Mouse (Mus musculus) kidney, embryonic 14.5 days (tissue): ENCODE data around the gene Coro1b. TPM values are rescaled to one million over a fixed set of nuclear protein-coding genes. Genes with fewer than 3 reads are reported as not detected.
"Not testable (repeated sequence)": the region's sequence is repeated elsewhere in the genome, so short reads cannot be mapped to it uniquely, and the experiment has no call there.

Source experiments
- ATAC-seq: fragments of 200-750 bp; cut with Nextera tagmentation; 2 replicates; pipeline ENCODE4 v1.8.0; 2017; ENCODE audit warnings: moderate number of reproducible peaks, mild to moderate bottlenecking, moderate TSS enrichment, moderate library complexity; ENCODE audit not compliant: low FRiP score, low TSS enrichment
- H3K27ac ChIP-seq: fragments of 300-500 bp; sonication (generic); 2 replicates; pipeline ENCODE4 v1.5.1; 2014; ENCODE audit warnings: low read depth, mild to moderate bottlenecking, low read length, moderate library complexity, mixed read lengths
- H3K27me3 ChIP-seq: fragments of 300-500 bp; sonication (generic); 2 replicates; pipeline ENCODE4 v1.6.1; 2014; ENCODE audit warnings: mild to moderate bottlenecking, low read length; ENCODE audit not compliant: control insufficient read depth, insufficient read depth
- H3K36me3 ChIP-seq: fragments of 300-500 bp; sonication (generic); 2 replicates; pipeline ENCODE4 v1.6.1; 2014; ENCODE audit warnings: low read length, mixed read lengths; ENCODE audit not compliant: control insufficient read depth, insufficient read depth
- H3K4me1 ChIP-seq: fragments of 300-500 bp; sonication (generic); 2 replicates; pipeline ENCODE4 v1.6.1; 2014; ENCODE audit warnings: low read length, mixed read lengths; ENCODE audit not compliant: control insufficient read depth, insufficient read depth
- H3K4me2 ChIP-seq: fragments of 300-500 bp; sonication (generic); replicated peaks from 2 replicates; pipeline ENCODE4 v1.6.1; 2014; ENCODE audit warnings: low read depth, mild to moderate bottlenecking, low read length
- H3K4me3 ChIP-seq: fragments of 300-500 bp; sonication (generic); 2 replicates; pipeline ENCODE4 v1.5.1; 2014; ENCODE audit warnings: mild to moderate bottlenecking, low read length
- H3K9ac ChIP-seq: fragments of 300-500 bp; sonication (generic); 2 replicates; pipeline ENCODE4 v1.6.1; 2014; ENCODE audit warnings: low read depth, mild to moderate bottlenecking, low read length, moderate library complexity
- H3K9me3 ChIP-seq: fragments of 300-500 bp; sonication (generic); 2 replicates; pipeline ENCODE4 v1.6.1; 2016; ENCODE audit warnings: low read length; ENCODE audit not compliant: control insufficient read depth
- WGBS: fragments of 180-500 bp; shearing (Covaris S2); extraction: QIAGEN DNeasy Blood & Tissue Kit; methylation state at CpG from one replicate; pipeline ENCODE4 v1.1.7; 2014; 5-methylcytosine and 5-hydroxymethylcytosine counted together
- polyA plus RNA-seq: library from polyadenylated mRNA; unstranded; fragments of >200 nt; fragmentation: Nextera tagmentation; extraction: Ambion mirVana; gene quantifications from 2 replicates; pipeline ENCODE4 v1.2.1, GENCODE M21; 2014

Gene Coro1b
- polyA plus RNA-seq, 1 experiment from 2014 or later = 156 TPM

DNA sequence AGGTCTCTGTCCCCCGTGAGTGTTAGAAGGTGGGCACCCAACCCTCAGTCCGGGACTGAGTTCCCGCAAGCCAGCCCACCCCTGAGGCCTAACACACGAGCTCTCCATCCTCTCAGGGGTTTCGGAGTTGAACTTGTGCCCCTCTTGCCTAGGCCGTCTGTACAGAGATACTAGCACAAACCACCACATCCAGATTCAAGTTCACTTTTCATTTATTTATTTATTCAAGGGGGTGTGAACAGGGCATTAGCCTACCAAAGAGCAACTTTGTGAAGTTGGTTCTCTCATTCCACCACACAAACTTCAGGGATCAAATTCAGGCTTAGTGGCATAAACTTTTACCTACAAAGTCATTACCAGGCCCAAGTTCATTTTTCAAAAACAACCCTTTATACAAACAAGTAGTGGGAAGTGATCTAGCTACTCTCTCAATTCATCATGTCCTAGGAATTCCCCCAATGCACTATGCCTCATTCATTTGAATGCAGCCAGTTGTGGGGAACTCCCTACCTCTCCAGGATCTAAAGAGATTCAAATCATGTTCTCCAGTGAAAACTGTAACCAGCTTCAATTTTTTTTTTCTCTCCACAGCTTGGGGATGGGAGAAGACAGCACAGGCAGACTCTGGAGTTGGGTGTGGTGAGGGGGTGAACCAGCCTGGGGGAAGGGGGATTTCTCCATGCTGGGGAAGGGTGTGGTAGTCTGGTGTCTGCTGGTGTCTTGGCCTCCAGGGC, 13.0 kb upstream of the Coro1b start:
- not testable (repeated sequence) for H3K9ac ChIP-seq, H3K27me3 ChIP-seq, H3K4me1 ChIP-seq, H3K4me2 ChIP-seq, H3K27ac ChIP-seq, H3K9me3 ChIP-seq, H3K4me3 ChIP-seq, ATAC-seq
- 77% methylated on average over 6 of the region's 6 CpGs for WGBS
- peaks cover 23% of the 10 kb centered on the region for H3K36me3 ChIP-seq

- not testable (repeated sequence) for H3K9ac ChIP-seq, H3K4me1 ChIP-seq, H3K4me2 ChIP-seq, H3K9me3 ChIP-seq, H3K27ac ChIP-seq, H3K4me3 ChIP-seq, H3K27me3 ChIP-seq
- 0 out of 2 replicates have a peak, but pooled peaks have one; percentile 22 for ATAC-seq
- WGBS = 24% methylated on average over 8 of the region's 8 CpGs
- H3K36me3 ChIP-seq = peaks cover 21% of the 10 kb centered on the region
Observed at GRCm38 (mm10) chr19:4135963-4136345, 12.5 kb upstream of the Coro1b start.

DNA sequence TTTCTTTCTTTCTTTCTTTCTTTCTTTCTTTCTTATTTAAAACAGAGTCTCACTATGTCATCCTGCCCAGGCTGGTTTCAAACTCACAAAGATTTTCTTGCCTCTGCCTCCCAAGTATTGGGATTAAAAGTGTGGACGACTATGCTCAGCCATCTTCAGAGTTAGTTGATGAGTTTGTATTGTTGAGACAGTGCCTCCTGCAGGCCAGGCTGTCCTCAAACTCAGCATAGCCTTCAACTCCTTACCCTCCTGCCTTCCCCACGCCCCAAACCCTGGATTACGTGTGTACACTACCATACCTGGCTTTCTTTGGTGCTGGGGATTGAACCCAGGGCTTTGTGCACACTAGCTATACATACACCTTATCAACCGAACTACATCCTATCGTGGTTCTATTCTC, 12.0 kb upstream of the Coro1b start:
- Histone ChIP-seq H3K27me3 (no peaks in the 10 kb centered on the region), H3K9ac (no peak overlapping the region), H3K4me2 (no peak overlapping the region), H3K9me3 (no peaks in the 10 kb centered on the region), H3K4me3 (no peak overlapping the region), H3K4me1 (no peaks in the 10 kb centered on the region), H3K27ac (no peak overlapping the region), H3K36me3 (peaks cover 16% of the 10 kb centered on the region)
- WGBS = 73% methylated on average over 5 of the region's 5 CpGs
- no peak for ATAC-seq

- H3K4me2 ChIP-seq = no peak overlapping the region
- no peak for ATAC-seq
- peaks cover 1% of the 10 kb centered on the region; the same call in 1 of the 2 replicates for H3K36me3 ChIP-seq
Observed at GRCm38 (mm10) chr19:4137913-4138312, 10.5 kb upstream of the Coro1b start.

GRCm38 (mm10) chr19:4139446-4139845, 9.0 kb upstream of the Coro1b start, which contains the start of gene Gpr152:
TSS of gene Gpr152 (plus strand) at chr19:4139787.
- no peaks in the 10 kb centered on the region for H3K9me3 ChIP-seq
- no peak for ATAC-seq
- no peak within 1 kb of the TSS for H3K9ac ChIP-seq
- no peaks in the 10 kb centered on the region for H3K4me1 ChIP-seq
- 89% methylated on average over 2 of the region's 2 CpGs for WGBS
- no peak within 1 kb of the TSS for H3K4me3 ChIP-seq
- H3K27ac ChIP-seq = no peak within 1 kb of the TSS
- no peak within 1 kb of the TSS for H3K4me2 ChIP-seq
- no peaks in the 10 kb centered on the region for H3K27me3 ChIP-seq
- H3K36me3 ChIP-seq = no peaks in the 10 kb centered on the region

More at GRCm38 (mm10) chr19:4137913-4138312, 10.5 kb upstream of the Coro1b start:
- Histone ChIP-seq H3K9ac (no peak overlapping the region), H3K27ac (no peak overlapping the region), H3K27me3 (no peaks in the 10 kb centered on the region), H3K4me1 (no peaks in the 10 kb centered on the region), H3K9me3 (no peaks in the 10 kb centered on the region), H3K4me3 (no peak overlapping the region)
- WGBS = 77% methylated on average over 5 of the region's 5 CpGs

- Histone ChIP-seq H3K9ac (no peak overlapping the region), H3K4me3 (no peak overlapping the region), H3K4me2 (no peak overlapping the region), H3K36me3 (no peaks in the 10 kb centered on the region), H3K27ac (no peak overlapping the region), H3K4me1 (no peaks in the 10 kb centered on the region), H3K27me3 (no peaks in the 10 kb centered on the region), H3K9me3 (no peaks in the 10 kb centered on the region)
- 63% methylated on average over 6 of the region's 6 CpGs for WGBS
- no peak for ATAC-seq
Observed at GRCm38 (mm10) chr19:4140147-4140546, 8.3 kb upstream of the Coro1b start.

GRCm38 (mm10) chr19:4142416-4143173, 5.8 kb upstream of the Coro1b start:
- H3K4me1 ChIP-seq = peaks cover under 1% of the 10 kb centered on the region
- no peaks in the 10 kb centered on the region for H3K36me3 ChIP-seq
- H3K9me3 ChIP-seq = no peaks in the 10 kb centered on the region
- H3K4me2 ChIP-seq = no peak overlapping the region
- no peak overlapping the region for H3K4me3 ChIP-seq
- WGBS = 92% methylated on average over 18 of the region's 18 CpGs
- ATAC-seq = no peak
- H3K27ac ChIP-seq = no peak overlapping the region
- H3K9ac ChIP-seq = no peak overlapping the region
- no peaks in the 10 kb centered on the region for H3K27me3 ChIP-seq

DNA sequence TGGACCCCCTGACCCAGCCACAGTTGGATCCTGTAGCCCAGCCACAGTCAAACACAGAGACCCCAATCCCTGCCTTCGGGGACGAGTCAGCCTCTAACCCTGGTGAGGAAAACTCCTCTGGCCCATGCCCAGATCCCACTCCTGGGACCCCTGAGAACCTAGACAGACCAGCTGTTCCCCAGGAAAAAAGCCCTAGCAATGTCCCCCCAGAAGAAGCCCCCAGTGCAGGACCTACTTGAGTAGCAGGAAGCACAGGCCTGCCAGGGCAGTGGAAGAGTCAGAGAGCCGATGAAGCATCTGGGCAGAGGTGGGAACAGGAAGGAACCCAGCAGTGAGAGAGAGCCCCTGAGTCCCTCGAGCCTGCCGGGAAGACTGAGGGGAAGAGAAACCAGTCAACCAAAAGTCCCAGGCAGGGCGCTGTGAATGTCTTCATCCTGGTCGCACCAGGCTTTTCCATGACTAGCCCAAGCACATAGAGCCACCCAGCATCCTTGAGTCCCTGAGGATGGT, 4.6 kb upstream of the Coro1b start, which contains the start of gene Cabp4:
Cabp4 (minus strand) TSS at position 275 of the 510 bp plus-strand sequence.
- no peak within 1 kb of the TSS for H3K27ac ChIP-seq
- no peaks in the 10 kb centered on the region for H3K9me3 ChIP-seq
- H3K36me3 ChIP-seq = no peaks in the 10 kb centered on the region
- peaks cover 6% of the 10 kb centered on the region for H3K4me1 ChIP-seq
- no peak within 1 kb of the TSS for H3K4me2 ChIP-seq
- no peak within 1 kb of the TSS for H3K9ac ChIP-seq
- no peaks in the 10 kb centered on the region for H3K27me3 ChIP-seq
- H3K4me3 ChIP-seq = no peak within 1 kb of the TSS
- 78% methylated on average over 7 of the region's 7 CpGs for WGBS
- no peak for ATAC-seq
